Mouse (Mus musculus) megakaryocyte, embryonic 14.5 days (primary cell): ENCODE results near the gene Harbi1.

Experiments
- FLI1 ChIP-seq: IDR thresholded peaks from 2 replicates; pipeline ENCODE4 v1.6.1; 2012; ENCODE audit warnings: low read length, inconsistent platforms, mixed read lengths
- GATA1 ChIP-seq: IDR thresholded peaks from 3 replicates; pipeline ENCODE4 v1.6.1; 2012; ENCODE audit warnings: mixed read lengths, low read length, inconsistent platforms, borderline replicate concordance

DNA sequence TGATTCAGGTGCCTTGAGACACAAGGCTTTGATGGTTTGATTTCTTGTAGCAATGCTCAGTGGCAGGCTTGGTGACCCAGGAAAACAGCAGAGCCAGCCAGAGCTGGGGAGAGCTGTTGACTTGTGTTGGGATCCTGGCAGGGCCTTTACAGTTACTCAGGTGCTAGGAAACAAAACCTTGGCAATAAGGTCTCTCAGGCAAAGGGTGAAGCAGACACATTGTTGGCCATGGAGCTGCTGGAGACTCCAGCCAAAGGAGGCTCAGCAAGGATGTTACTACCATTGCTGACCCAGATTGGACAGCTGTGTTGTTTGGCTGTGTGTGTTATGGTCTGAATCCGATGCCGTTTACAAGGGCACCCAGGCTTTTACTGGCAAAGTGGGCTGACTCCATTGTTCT is 37.1 kb upstream of the Harbi1 start:
- TF ChIP-seq GATA1 (no peak), FLI1 (no peak)
